Mouse (Mus musculus): Measurements from ENCODE around the gene Slc24a2. TPM values are rescaled to one million over a fixed set of nuclear protein-coding genes. Genes with fewer than 3 reads are reported as not detected.

The Slc24a2 gene
- polyA plus RNA-seq, 1 experiment, result not detected

GRCm38 (mm10) chr4:87158053-87158452, 72.2 kb downstream of the Slc24a2 start:
- H3K27me3 ChIP-seq (ENCODE audit: control insufficient read depth, insufficient read depth, low read length), result no peaks in the 10 kb centered on the region
- no peak overlapping the region for H3K4me3 ChIP-seq (ENCODE audit: low read depth, low read length)
- TF ChIP-seq CTCF (IDR thresholded peaks at IDR 0.05; ENCODE audit: extremely low read depth, insufficient read length, insufficient replicate concordance, low read depth, low read length), result no peak
- no peak for TF ChIP-seq POLR2A (IDR thresholded peaks at IDR 0.05; ENCODE audit: low read depth, low read length)
- no peaks in the 10 kb centered on the region for H3K36me3 ChIP-seq (ENCODE audit: control insufficient read depth, insufficient read depth, low read length)
- no peak overlapping the region for H3K27ac ChIP-seq (ENCODE audit: insufficient read depth, low read depth, low read length)
- 74% methylated on average over 4 of the region's 4 CpGs for WGBS
- no peaks in the 10 kb centered on the region for H3K4me1 ChIP-seq (ENCODE audit: control insufficient read depth, insufficient read depth, insufficient read length, low read length)

GRCm38 (mm10) chr4:87151990-87152389, 78.3 kb downstream of the Slc24a2 start:
- Histone ChIP-seq H3K36me3 (ENCODE audit: control insufficient read depth, insufficient read depth, low read length) (no peaks in the 10 kb centered on the region), H3K27me3 (ENCODE audit: control insufficient read depth, insufficient read depth, low read length) (no peaks in the 10 kb centered on the region), H3K4me1 (ENCODE audit: control insufficient read depth, insufficient read depth, insufficient read length, low read length) (no peaks in the 10 kb centered on the region), H3K4me3 (ENCODE audit: low read depth, low read length) (no peak overlapping the region), H3K27ac (ENCODE audit: insufficient read depth, low read depth, low read length) (no peak overlapping the region)
- WGBS, result 78% methylated on average over 7 of the region's 7 CpGs
- TF ChIP-seq CTCF (IDR thresholded peaks at IDR 0.05; ENCODE audit: extremely low read depth, insufficient read length, insufficient replicate concordance, low read depth, low read length), result no peak
- no peak for TF ChIP-seq POLR2A (IDR thresholded peaks at IDR 0.05; ENCODE audit: low read depth, low read length)

GRCm38 (mm10) chr4:87149584-87149983, 80.7 kb downstream of the Slc24a2 start:
- TF ChIP-seq POLR2A (IDR thresholded peaks at IDR 0.05; ENCODE audit: low read depth, low read length) (no peak), CTCF (IDR thresholded peaks at IDR 0.05; ENCODE audit: extremely low read depth, insufficient read length, insufficient replicate concordance, low read depth, low read length) (no peak)
- 88% methylated on average over 2 of the region's 2 CpGs for WGBS
- Histone ChIP-seq H3K4me1 (ENCODE audit: control insufficient read depth, insufficient read depth, insufficient read length, low read length) (no peaks in the 10 kb centered on the region), H3K36me3 (ENCODE audit: control insufficient read depth, insufficient read depth, low read length) (no peaks in the 10 kb centered on the region), H3K4me3 (ENCODE audit: low read depth, low read length) (no peak overlapping the region), H3K27ac (ENCODE audit: insufficient read depth, low read depth, low read length) (no peak overlapping the region), H3K27me3 (ENCODE audit: control insufficient read depth, insufficient read depth, low read length) (no peaks in the 10 kb centered on the region)

GRCm38 (mm10) chr4:87141590-87142365, 88.5 kb downstream of the Slc24a2 start:
- H3K36me3 ChIP-seq (ENCODE audit: control insufficient read depth, insufficient read depth, low read length), result no peaks in the 10 kb centered on the region
- TF ChIP-seq POLR2A (IDR thresholded peaks at IDR 0.05; ENCODE audit: low read depth, low read length) (no peak), CTCF (IDR thresholded peaks at IDR 0.05; ENCODE audit: extremely low read depth, insufficient read length, insufficient replicate concordance, low read depth, low read length) (no peak)
- H3K4me3 ChIP-seq (ENCODE audit: low read depth, low read length), result no peak overlapping the region
- H3K27me3 ChIP-seq (ENCODE audit: control insufficient read depth, insufficient read depth, low read length), result no peaks in the 10 kb centered on the region
- WGBS, result 69% methylated on average over 12 of the region's 12 CpGs
- no peaks in the 10 kb centered on the region for H3K4me1 ChIP-seq (ENCODE audit: control insufficient read depth, insufficient read depth, insufficient read length, low read length)
- H3K27ac ChIP-seq (ENCODE audit: insufficient read depth, low read depth, low read length), result no peak overlapping the region

- Histone ChIP-seq H3K27ac (ENCODE audit: insufficient read depth, low read depth, low read length) (no peak overlapping the region), H3K27me3 (ENCODE audit: control insufficient read depth, insufficient read depth, low read length) (no peaks in the 10 kb centered on the region), H3K36me3 (ENCODE audit: control insufficient read depth, insufficient read depth, low read length) (no peaks in the 10 kb centered on the region), H3K4me3 (ENCODE audit: low read depth, low read length) (no peak overlapping the region), H3K4me1 (ENCODE audit: control insufficient read depth, insufficient read depth, insufficient read length, low read length) (no peaks in the 10 kb centered on the region)
- TF ChIP-seq POLR2A (IDR thresholded peaks at IDR 0.05; ENCODE audit: low read depth, low read length) (no peak), CTCF (IDR thresholded peaks at IDR 0.05; ENCODE audit: extremely low read depth, insufficient read length, insufficient replicate concordance, low read depth, low read length) (no peak)
- 64% methylated on average over 3 of the region's 3 CpGs for WGBS
Measured at GRCm38 (mm10) chr4:87140901-87141300, 89.4 kb downstream of the Slc24a2 start.

GRCm38 (mm10) chr4:87132525-87132924, 97.8 kb downstream of the Slc24a2 start:
- Histone ChIP-seq H3K27ac (ENCODE audit: insufficient read depth, low read depth, low read length) (no peak overlapping the region), H3K36me3 (ENCODE audit: control insufficient read depth, insufficient read depth, low read length) (no peaks in the 10 kb centered on the region), H3K4me1 (ENCODE audit: control insufficient read depth, insufficient read depth, insufficient read length, low read length) (no peaks in the 10 kb centered on the region), H3K4me3 (ENCODE audit: low read depth, low read length) (no peak overlapping the region), H3K27me3 (ENCODE audit: control insufficient read depth, insufficient read depth, low read length) (no peaks in the 10 kb centered on the region)
- WGBS, result 76% methylated on average over 5 of the region's 5 CpGs
- TF ChIP-seq CTCF (IDR thresholded peaks at IDR 0.05; ENCODE audit: extremely low read depth, insufficient read length, insufficient replicate concordance, low read depth, low read length) (no peak), POLR2A (IDR thresholded peaks at IDR 0.05; ENCODE audit: low read depth, low read length) (no peak)

GRCm38 (mm10) chr4:87126756-87127155, 103.5 kb downstream of the Slc24a2 start:
- no peaks in the 10 kb centered on the region for H3K36me3 ChIP-seq (ENCODE audit: control insufficient read depth, insufficient read depth, low read length)
- H3K4me1 ChIP-seq (ENCODE audit: control insufficient read depth, insufficient read depth, insufficient read length, low read length), result no peaks in the 10 kb centered on the region
- TF ChIP-seq CTCF (IDR thresholded peaks at IDR 0.05; ENCODE audit: extremely low read depth, insufficient read length, insufficient replicate concordance, low read depth, low read length) (no peak), POLR2A (IDR thresholded peaks at IDR 0.05; ENCODE audit: low read depth, low read length) (no peak)
- 60% methylated on average over 4 of the region's 4 CpGs for WGBS
- H3K27me3 ChIP-seq (ENCODE audit: control insufficient read depth, insufficient read depth, low read length), result no peaks in the 10 kb centered on the region
- H3K27ac ChIP-seq (ENCODE audit: insufficient read depth, low read depth, low read length), result no peak overlapping the region
- no peak overlapping the region for H3K4me3 ChIP-seq (ENCODE audit: low read depth, low read length)
